Mouse (Mus musculus) lung, adult 2 months (tissue): ENCODE measurements around the gene Chd2. TPM values are rescaled to one million over a fixed set of nuclear protein-coding genes. Genes with fewer than 3 reads are reported as not detected.

Experiments used
- DNase-seq: peaks from one replicate; pipeline ENCODE4 v3.0.0; 2022
- H3K4me1 ChIP-seq: fragments of 200-500 bp; 2 replicates; pipeline ENCODE4 v1.6.1; 2011; ENCODE audit warnings: low read length; ENCODE audit not compliant: control insufficient read depth, insufficient read depth
- H3K4me3 ChIP-seq: fragments of 200-500 bp; replicated peaks from 2 replicates; pipeline ENCODE3; 2011; ENCODE audit warnings: low read depth, mild to moderate bottlenecking, control low read depth, low read length; ENCODE audit errors: extremely low read depth
- CTCF ChIP-seq: fragments of 200-500 bp; IDR thresholded peaks from 2 replicates; pipeline ENCODE4 v1.5.1; 2011; ENCODE audit warnings: mild to moderate bottlenecking, low read length, control low read depth; ENCODE audit not compliant: insufficient read depth
- POLR2A ChIP-seq: fragments of 200-500 bp; IDR thresholded peaks from 2 replicates; pipeline ENCODE4 v1.6.1; 2011; ENCODE audit warnings: low read depth, mild to moderate bottlenecking, control low read depth, low read length, borderline replicate concordance; ENCODE audit errors: extremely low read depth
- WGBS: fragments of 180-500 bp; shearing (Covaris S2); methylation state at CpG from one replicate; pipeline ENCODE4 v1.1.7; 2018; 5-methylcytosine and 5-hydroxymethylcytosine counted together
- polyA plus RNA-seq: library from polyadenylated mRNA; depleted of rRNA; stranded (reverse); fragments of >200 nt; gene quantifications from 2 replicates; pipeline ENCODE4 v1.2.3, GENCODE M21; 2012

The Chd2 gene
- polyA plus RNA-seq, 1 experiment, result 48.5 TPM

- WGBS, result 45% methylated on average over 9 of the region's 9 CpGs
- no peak for DNase-seq
- Histone ChIP-seq H3K4me3 (no peak overlapping the region), H3K4me1 (peaks cover 11% of the 10 kb centered on the region)
- TF ChIP-seq POLR2A (no peak), CTCF (no peak)
Observed at GRCm38 (mm10) chr7:73393307-73394012, 148.2 kb downstream of the Chd2 start.

- H3K4me1 ChIP-seq, result peaks cover 11% of the 10 kb centered on the region
- no peak for DNase-seq
- TF ChIP-seq CTCF (no peak), POLR2A (peak; percentile 25; the same call in 1 of the 2 replicates)
- 7% methylated on average over 9 of the region's 9 CpGs for WGBS
- H3K4me3 ChIP-seq, result peak overlapping the region; percentile 73
Observed at GRCm38 (mm10) chr7:73392359-73392758, 149.3 kb downstream of the Chd2 start.

GRCm38 (mm10) chr7:73391518-73392321 lies 149.9 kb downstream of the Chd2 start:
- no peak for TF ChIP-seq POLR2A
- DNase-seq, result peak; percentile 56
- WGBS, result 1% methylated on average over 39 of the region's 39 CpGs
- peaks cover 11% of the 10 kb centered on the region for H3K4me1 ChIP-seq
- peak overlapping the region; percentile 73 for H3K4me3 ChIP-seq

- TF ChIP-seq CTCF (no peak), POLR2A (peak; percentile 70; the same call in 1 of the 2 replicates)
- 1% methylated on average over 39 of the region's 42 CpGs for WGBS
Observed at GRCm38 (mm10) chr7:73391002-73391517, 150.6 kb downstream of the Chd2 start.

GRCm38 (mm10) chr7:73390426-73391001 lies 151.1 kb downstream of the Chd2 start:
- TF ChIP-seq POLR2A, result no peak
- no peak for TF ChIP-seq CTCF
- 9% methylated on average over 18 of the region's 18 CpGs for WGBS
- peaks cover 11% of the 10 kb centered on the region for H3K4me1 ChIP-seq
- DNase-seq, result no peak
- H3K4me3 ChIP-seq, result no peak overlapping the region

More at GRCm38 (mm10) chr7:73391002-73391517, 150.6 kb downstream of the Chd2 start:
- Histone ChIP-seq H3K4me1 (peaks cover 11% of the 10 kb centered on the region), H3K4me3 (peak overlapping the region; percentile 73)
- peak; percentile 86 for DNase-seq

GRCm38 (mm10) chr7:73389871-73390294 lies 151.7 kb downstream of the Chd2 start:
- Histone ChIP-seq H3K4me1 (peaks cover 11% of the 10 kb centered on the region), H3K4me3 (no peak overlapping the region)
- DNase-seq, result peak; percentile 45
- 9% methylated on average over 15 of the region's 15 CpGs for WGBS
- TF ChIP-seq CTCF (no peak), POLR2A (peak; percentile 9; the same call in 1 of the 2 replicates)

- 28% methylated on average over 9 of the region's 9 CpGs for WGBS
Observed at GRCm38 (mm10) chr7:73389419-73389818, 152.2 kb downstream of the Chd2 start.

GRCm38 (mm10) chr7:73388866-73389265 lies 152.8 kb downstream of the Chd2 start:
- H3K4me3 ChIP-seq, result no peak overlapping the region
- 78% methylated on average over 2 of the region's 2 CpGs for WGBS
- H3K4me1 ChIP-seq, result peaks cover 8% of the 10 kb centered on the region
- no peak for DNase-seq
- TF ChIP-seq CTCF (no peak), POLR2A (no peak)

More at GRCm38 (mm10) chr7:73389419-73389818, 152.2 kb downstream of the Chd2 start:
- DNase-seq, result no peak
- H3K4me1 ChIP-seq, result peaks cover 11% of the 10 kb centered on the region
- TF ChIP-seq CTCF (no peak), POLR2A (no peak)
- no peak overlapping the region for H3K4me3 ChIP-seq

GRCm38 (mm10) chr7:73382843-73383242 lies 158.8 kb downstream of the Chd2 start:
- 77% methylated on average over 7 of the region's 7 CpGs for WGBS
- no peak for DNase-seq
- Histone ChIP-seq H3K4me1 (no peaks in the 10 kb centered on the region), H3K4me3 (no peak overlapping the region)
- no peak for TF ChIP-seq CTCF
- no peak for TF ChIP-seq POLR2A
